Mouse (Mus musculus): Measurements from ENCODE around the gene Scn11a. TPM values are rescaled to one million over a fixed set of nuclear protein-coding genes. Genes with fewer than 3 reads are reported as not detected.

Gene Scn11a
- polyA plus RNA-seq, 1 experiment from 2014 or later, result 0.08 TPM

GRCm38 (mm10) chr9:119780901-119781300, 44.4 kb downstream of the Scn11a start:
- Histone ChIP-seq H3K27me3 (ENCODE audit: insufficient read depth, poor library complexity, severe bottlenecking) (no peaks in the 10 kb centered on the region), H3K4me1 (replicated peaks) (no peaks in the 10 kb centered on the region), H3K4me3 (no peak overlapping the region), H3K9me3 (0 out of 2 replicates have a peak, but pooled peaks cover 4% of the 10 kb centered on the region), H3K27ac (no peak overlapping the region), H3K36me3 (no peaks in the 10 kb centered on the region)
- no peak for DNase-seq (ENCODE audit: low spot score)
- 87% methylated on average over 3 of the region's 3 CpGs for WGBS

GRCm38 (mm10) chr9:119776661-119777060, 48.6 kb downstream of the Scn11a start:
- H3K4me3 ChIP-seq, result no peak overlapping the region
- WGBS, result 86% methylated on average over 7 of the region's 7 CpGs
- H3K4me1 ChIP-seq (replicated peaks), result no peaks in the 10 kb centered on the region
- H3K9me3 ChIP-seq, result peaks cover 5% of the 10 kb centered on the region
- H3K36me3 ChIP-seq, result no peaks in the 10 kb centered on the region
- H3K27ac ChIP-seq, result no peak overlapping the region
- no peaks in the 10 kb centered on the region for H3K27me3 ChIP-seq (ENCODE audit: insufficient read depth, poor library complexity, severe bottlenecking)
- no peak for DNase-seq (ENCODE audit: low spot score)

GRCm38 (mm10) chr9:119768585-119768984, 56.7 kb downstream of the Scn11a start:
- Histone ChIP-seq H3K27me3 (ENCODE audit: insufficient read depth, poor library complexity, severe bottlenecking) (no peaks in the 10 kb centered on the region), H3K27ac (no peak overlapping the region), H3K4me1 (replicated peaks) (no peaks in the 10 kb centered on the region), H3K9me3 (no peaks in the 10 kb centered on the region), H3K36me3 (no peaks in the 10 kb centered on the region), H3K4me3 (no peak overlapping the region)
- DNase-seq (ENCODE audit: low spot score), result peak; percentile 15
- WGBS, result 46% methylated on average over 7 of the region's 7 CpGs

- 88% methylated on average over 3 of the region's 3 CpGs for WGBS
- Histone ChIP-seq H3K27me3 (ENCODE audit: insufficient read depth, poor library complexity, severe bottlenecking) (no peaks in the 10 kb centered on the region), H3K9me3 (peaks cover 6% of the 10 kb centered on the region; the same call in 1 of the 2 replicates), H3K36me3 (no peaks in the 10 kb centered on the region), H3K4me3 (no peak overlapping the region), H3K4me1 (replicated peaks) (no peaks in the 10 kb centered on the region), H3K27ac (no peak overlapping the region)
- DNase-seq (ENCODE audit: low spot score), result no peak
Measured at GRCm38 (mm10) chr9:119760226-119760625, 65.0 kb downstream of the Scn11a start.

- Histone ChIP-seq H3K9me3 (peaks cover 11% of the 10 kb centered on the region; the same call in 1 of the 2 replicates), H3K27ac (no peak overlapping the region), H3K4me3 (no peak overlapping the region), H3K36me3 (no peaks in the 10 kb centered on the region), H3K27me3 (ENCODE audit: insufficient read depth, poor library complexity, severe bottlenecking) (no peaks in the 10 kb centered on the region), H3K4me1 (replicated peaks) (no peaks in the 10 kb centered on the region)
- DNase-seq (ENCODE audit: low spot score), result no peak
- WGBS, result 83% methylated on average over 1 of the region's 1 CpGs
Measured at GRCm38 (mm10) chr9:119759457-119759856, 65.8 kb downstream of the Scn11a start.

- H3K4me1 ChIP-seq (replicated peaks), result no peaks in the 10 kb centered on the region
- no peak overlapping the region for H3K4me3 ChIP-seq
- H3K27me3 ChIP-seq (ENCODE audit: insufficient read depth, poor library complexity, severe bottlenecking), result no peaks in the 10 kb centered on the region
- H3K36me3 ChIP-seq, result no peaks in the 10 kb centered on the region
- peak; percentile 6 for DNase-seq (ENCODE audit: low spot score)
- peaks cover 9% of the 10 kb centered on the region; the same call in 1 of the 2 replicates for H3K9me3 ChIP-seq
- no peak overlapping the region for H3K27ac ChIP-seq
- 16% methylated on average over 5 of the region's 5 CpGs for WGBS
Measured at GRCm38 (mm10) chr9:119751507-119751906, 73.7 kb downstream of the Scn11a start.

GRCm38 (mm10) chr9:119749112-119749511, 76.1 kb downstream of the Scn11a start:
- H3K27ac ChIP-seq, result no peak overlapping the region
- no peaks in the 10 kb centered on the region for H3K36me3 ChIP-seq
- DNase-seq (ENCODE audit: low spot score), result no peak
- H3K4me1 ChIP-seq (replicated peaks), result no peaks in the 10 kb centered on the region
- H3K9me3 ChIP-seq, result peaks cover 3% of the 10 kb centered on the region; the same call in 1 of the 2 replicates
- no peaks in the 10 kb centered on the region for H3K27me3 ChIP-seq (ENCODE audit: insufficient read depth, poor library complexity, severe bottlenecking)
- H3K4me3 ChIP-seq, result no peak overlapping the region
- 82% methylated on average over 9 of the region's 9 CpGs for WGBS

- Histone ChIP-seq H3K9me3 (peaks cover 3% of the 10 kb centered on the region; the same call in 1 of the 2 replicates), H3K36me3 (no peaks in the 10 kb centered on the region), H3K27ac (no peak overlapping the region), H3K4me3 (no peak overlapping the region), H3K27me3 (ENCODE audit: insufficient read depth, poor library complexity, severe bottlenecking) (no peaks in the 10 kb centered on the region), H3K4me1 (replicated peaks) (no peaks in the 10 kb centered on the region)
- WGBS, result 81% methylated on average over 4 of the region's 4 CpGs
- DNase-seq (ENCODE audit: low spot score), result no peak
Measured at GRCm38 (mm10) chr9:119743900-119744299, 81.4 kb downstream of the Scn11a start.

- no peak overlapping the region for H3K4me3 ChIP-seq
- no peaks in the 10 kb centered on the region for H3K36me3 ChIP-seq
- no peak overlapping the region for H3K27ac ChIP-seq
- no peaks in the 10 kb centered on the region for H3K27me3 ChIP-seq (ENCODE audit: insufficient read depth, poor library complexity, severe bottlenecking)
- DNase-seq (ENCODE audit: low spot score), result no peak
- 89% methylated on average over 3 of the region's 3 CpGs for WGBS
- H3K4me1 ChIP-seq (replicated peaks), result no peaks in the 10 kb centered on the region
- H3K9me3 ChIP-seq, result peaks cover 3% of the 10 kb centered on the region; the same call in 1 of the 2 replicates
Measured at GRCm38 (mm10) chr9:119743312-119743711, 81.9 kb downstream of the Scn11a start.

- H3K4me1 ChIP-seq (replicated peaks), result no peaks in the 10 kb centered on the region
Measured at GRCm38 (mm10) chr9:119741101-119741786, 84.0 kb downstream of the Scn11a start.

GRCm38 (mm10) chr9:119728412-119729097, 96.7 kb downstream of the Scn11a start:
- Histone ChIP-seq H3K36me3 (no peaks in the 10 kb centered on the region), H3K27ac (no peak overlapping the region), H3K9me3 (no peaks in the 10 kb centered on the region), H3K27me3 (ENCODE audit: insufficient read depth, poor library complexity, severe bottlenecking) (no peaks in the 10 kb centered on the region), H3K4me3 (no peak overlapping the region), H3K4me1 (replicated peaks) (peaks cover 28% of the 10 kb centered on the region)
- WGBS, result 91% methylated on average over 11 of the region's 11 CpGs
- DNase-seq (ENCODE audit: low spot score), result no peak

More at GRCm38 (mm10) chr9:119741101-119741786, 84.0 kb downstream of the Scn11a start:
- Histone ChIP-seq H3K27ac (no peak overlapping the region), H3K27me3 (ENCODE audit: insufficient read depth, poor library complexity, severe bottlenecking) (no peaks in the 10 kb centered on the region), H3K9me3 (no peaks in the 10 kb centered on the region), H3K36me3 (no peaks in the 10 kb centered on the region), H3K4me3 (no peak overlapping the region)
- no peak for DNase-seq (ENCODE audit: low spot score)
- 47% methylated on average over 5 of the region's 5 CpGs for WGBS

GRCm38 (mm10) chr9:119726990-119727389, 98.3 kb downstream of the Scn11a start:
- Histone ChIP-seq H3K4me3 (no peak overlapping the region), H3K36me3 (no peaks in the 10 kb centered on the region), H3K4me1 (replicated peaks) (peaks cover 23% of the 10 kb centered on the region), H3K9me3 (no peaks in the 10 kb centered on the region), H3K27me3 (ENCODE audit: insufficient read depth, poor library complexity, severe bottlenecking) (no peaks in the 10 kb centered on the region), H3K27ac (no peak overlapping the region)
- DNase-seq (ENCODE audit: low spot score), result no peak
- 89% methylated on average over 4 of the region's 4 CpGs for WGBS

GRCm38 (mm10) chr9:119725293-119725862, 99.9 kb downstream of the Scn11a start:
- Histone ChIP-seq H3K27me3 (ENCODE audit: insufficient read depth, poor library complexity, severe bottlenecking) (no peaks in the 10 kb centered on the region), H3K4me1 (replicated peaks) (peaks cover 10% of the 10 kb centered on the region)

More at GRCm38 (mm10) chr9:119725293-119725862, 99.9 kb downstream of the Scn11a start:
- no peak for DNase-seq (ENCODE audit: low spot score)
- H3K36me3 ChIP-seq, result no peaks in the 10 kb centered on the region
- H3K27ac ChIP-seq, result no peak overlapping the region
- H3K4me3 ChIP-seq, result no peak overlapping the region
- WGBS, result 77% methylated on average over 6 of the region's 6 CpGs
- H3K9me3 ChIP-seq, result no peaks in the 10 kb centered on the region

Measured in hindbrain, embryonic 10.5 days (tissue).